Mouse (Mus musculus): ENCODE results near the gene Gorasp1. TPM values are rescaled to one million over a fixed set of nuclear protein-coding genes. Genes with fewer than 3 reads are reported as not detected.
A peak's percentile ranks its signal among the peaks of the same experiment; 100 is the strongest.

Gene Gorasp1
- polyA plus RNA-seq, 1 experiment, result 6.6 TPM

- no peak for TF ChIP-seq POLR2A (IDR thresholded peaks at IDR 0.05; ENCODE audit: low read depth, low read length)
- TF ChIP-seq CTCF (IDR thresholded peaks at IDR 0.05; ENCODE audit: extremely low read depth, insufficient read depth, insufficient read length, insufficient replicate concordance), result peak; percentile 54; the same call in 1 of the 2 replicates
- peak; percentile 81 to 85 for DNase-seq (ENCODE audit: low read depth in 1 of 2, low spot score in 2 of 2)
- H3K27me3 ChIP-seq (ENCODE audit: control insufficient read depth, insufficient read depth, low read length), result no peaks in the 10 kb centered on the region
- H3K4me3 ChIP-seq (ENCODE audit: extremely low read depth, insufficient read depth, insufficient read length), result peak overlapping the region; percentile 97
- peak overlapping the region; percentile 97 for H3K27ac ChIP-seq (ENCODE audit: insufficient read depth, low read length)
- H3K36me3 ChIP-seq (ENCODE audit: control insufficient read depth, insufficient read depth, low read length), result no peaks in the 10 kb centered on the region
- H3K4me1 ChIP-seq (ENCODE audit: control insufficient read depth, insufficient read depth, insufficient read length), result peaks cover 27% of the 10 kb centered on the region; the same call in 1 of the 2 replicates
- 1% methylated on average over 11 of the region's 11 CpGs for WGBS
Observed at GRCm38 (mm10) chr9:119982241-119982811, 45.0 kb upstream of the Gorasp1 start.

GRCm38 (mm10) chr9:119981183-119982179, 44.1 kb upstream of the Gorasp1 start:
- WGBS, result 3% methylated on average over 16 of the region's 16 CpGs
- H3K4me3 ChIP-seq (ENCODE audit: extremely low read depth, insufficient read depth, insufficient read length), result peak overlapping the region; percentile 97
- peak overlapping the region; percentile 97 for H3K27ac ChIP-seq (ENCODE audit: insufficient read depth, low read length)
- H3K27me3 ChIP-seq (ENCODE audit: control insufficient read depth, insufficient read depth, low read length), result no peaks in the 10 kb centered on the region
- no peak; the same call in 1 of the 2 replicates for TF ChIP-seq CTCF (IDR thresholded peaks at IDR 0.05; ENCODE audit: extremely low read depth, insufficient read depth, insufficient read length, insufficient replicate concordance)
- TF ChIP-seq POLR2A (IDR thresholded peaks at IDR 0.05; ENCODE audit: low read depth, low read length), result 0 out of 2 replicates have a peak, but pooled peaks have one; percentile 24
- H3K4me1 ChIP-seq (ENCODE audit: control insufficient read depth, insufficient read depth, insufficient read length), result peaks cover 29% of the 10 kb centered on the region; the same call in 1 of the 2 replicates
- 0 out of 2 replicates have a peak, but pooled peaks cover 1% of the 10 kb centered on the region for H3K36me3 ChIP-seq (ENCODE audit: control insufficient read depth, insufficient read depth, low read length)
- peak; percentile 58 to 81 for DNase-seq (ENCODE audit: low read depth in 1 of 2, low spot score in 2 of 2)

GRCm38 (mm10) chr9:119980770-119981182, 43.4 kb upstream of the Gorasp1 start:
- TF ChIP-seq POLR2A (IDR thresholded peaks at IDR 0.05; ENCODE audit: low read depth, low read length) (no peak), CTCF (IDR thresholded peaks at IDR 0.05; ENCODE audit: extremely low read depth, insufficient read depth, insufficient read length, insufficient replicate concordance) (no peak)
- Histone ChIP-seq H3K27ac (ENCODE audit: insufficient read depth, low read length) (peak overlapping the region; percentile 97), H3K4me3 (ENCODE audit: extremely low read depth, insufficient read depth, insufficient read length) (peak overlapping the region; percentile 47; the same call in 1 of the 2 replicates), H3K27me3 (ENCODE audit: control insufficient read depth, insufficient read depth, low read length) (no peaks in the 10 kb centered on the region), H3K36me3 (ENCODE audit: control insufficient read depth, insufficient read depth, low read length) (0 out of 2 replicates have a peak, but pooled peaks cover 1% of the 10 kb centered on the region), H3K4me1 (ENCODE audit: control insufficient read depth, insufficient read depth, insufficient read length) (peaks cover 29% of the 10 kb centered on the region; the same call in 1 of the 2 replicates)
- 16% methylated on average over 4 of the region's 4 CpGs for WGBS
- no peak for DNase-seq (ENCODE audit: low read depth in 1 of 2, low spot score in 2 of 2)

DNA sequence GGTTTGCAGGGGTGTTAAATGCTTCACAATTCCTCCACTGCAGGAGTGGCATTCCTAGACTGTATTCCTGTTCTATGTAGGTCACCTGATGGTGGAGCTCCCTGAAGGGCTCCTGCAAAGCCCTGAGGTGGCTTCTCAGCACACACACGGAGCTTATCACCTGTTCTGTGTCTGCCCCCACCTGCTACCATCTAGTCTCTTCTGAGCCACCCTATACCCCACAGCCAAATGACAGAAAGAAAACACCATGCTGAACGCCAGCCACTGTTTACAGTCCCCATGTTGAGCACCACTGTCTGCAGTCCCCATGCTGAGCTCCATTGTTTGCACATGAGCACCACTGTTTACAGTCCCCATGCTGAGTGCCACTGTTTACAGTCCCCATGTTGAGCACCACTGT, 42.4 kb upstream of the Gorasp1 start:
- DNase-seq (ENCODE audit: low read depth in 1 of 2, low spot score in 2 of 2), result no peak
- Histone ChIP-seq H3K36me3 (ENCODE audit: control insufficient read depth, insufficient read depth, low read length) (peaks cover 6% of the 10 kb centered on the region), H3K27ac (ENCODE audit: insufficient read depth, low read length) (peak overlapping the region; percentile 32; the same call in 1 of the 2 replicates), H3K4me1 (ENCODE audit: control insufficient read depth, insufficient read depth, insufficient read length) (peaks cover 29% of the 10 kb centered on the region; the same call in 1 of the 2 replicates), H3K27me3 (ENCODE audit: control insufficient read depth, insufficient read depth, low read length) (no peaks in the 10 kb centered on the region), H3K4me3 (ENCODE audit: extremely low read depth, insufficient read depth, insufficient read length) (no peak overlapping the region)
- TF ChIP-seq CTCF (IDR thresholded peaks at IDR 0.05; ENCODE audit: extremely low read depth, insufficient read depth, insufficient read length, insufficient replicate concordance) (no peak), POLR2A (IDR thresholded peaks at IDR 0.05; ENCODE audit: low read depth, low read length) (no peak)
- 47% methylated on average over 2 of the region's 2 CpGs for WGBS

GRCm38 (mm10) chr9:119978811-119979441, 41.6 kb upstream of the Gorasp1 start:
- H3K4me3 ChIP-seq (ENCODE audit: extremely low read depth, insufficient read depth, insufficient read length), result peak overlapping the region; percentile 12; the same call in 1 of the 2 replicates
- peak overlapping the region; percentile 91 for H3K27ac ChIP-seq (ENCODE audit: insufficient read depth, low read length)
- H3K27me3 ChIP-seq (ENCODE audit: control insufficient read depth, insufficient read depth, low read length), result no peaks in the 10 kb centered on the region
- peaks cover 11% of the 10 kb centered on the region for H3K36me3 ChIP-seq (ENCODE audit: control insufficient read depth, insufficient read depth, low read length)
- H3K4me1 ChIP-seq (ENCODE audit: control insufficient read depth, insufficient read depth, insufficient read length), result peaks cover 29% of the 10 kb centered on the region; the same call in 1 of the 2 replicates
- no peak for DNase-seq (ENCODE audit: low read depth in 1 of 2, low spot score in 2 of 2)
- TF ChIP-seq CTCF (IDR thresholded peaks at IDR 0.05; ENCODE audit: extremely low read depth, insufficient read depth, insufficient read length, insufficient replicate concordance) (no peak), POLR2A (IDR thresholded peaks at IDR 0.05; ENCODE audit: low read depth, low read length) (no peak)
- 49% methylated on average over 6 of the region's 6 CpGs for WGBS

GRCm38 (mm10) chr9:119978151-119978810, 40.9 kb upstream of the Gorasp1 start:
- peak; percentile 57 to 79 for DNase-seq (ENCODE audit: low read depth in 1 of 2, low spot score in 2 of 2)
- peak overlapping the region; percentile 64 for H3K4me3 ChIP-seq (ENCODE audit: extremely low read depth, insufficient read depth, insufficient read length)
- peak overlapping the region; percentile 91 for H3K27ac ChIP-seq (ENCODE audit: insufficient read depth, low read length)

More at GRCm38 (mm10) chr9:119978151-119978810, 40.9 kb upstream of the Gorasp1 start:
- H3K27me3 ChIP-seq (ENCODE audit: control insufficient read depth, insufficient read depth, low read length), result no peaks in the 10 kb centered on the region
- peaks cover 29% of the 10 kb centered on the region; the same call in 1 of the 2 replicates for H3K4me1 ChIP-seq (ENCODE audit: control insufficient read depth, insufficient read depth, insufficient read length)
- peaks cover 17% of the 10 kb centered on the region for H3K36me3 ChIP-seq (ENCODE audit: control insufficient read depth, insufficient read depth, low read length)
- TF ChIP-seq CTCF (IDR thresholded peaks at IDR 0.05; ENCODE audit: extremely low read depth, insufficient read depth, insufficient read length, insufficient replicate concordance), result no peak
- TF ChIP-seq POLR2A (IDR thresholded peaks at IDR 0.05; ENCODE audit: low read depth, low read length), result no peak; the same call in 1 of the 2 replicates
- 4% methylated on average over 9 of the region's 9 CpGs for WGBS
